Mouse (Mus musculus) central nervous system, embryonic 18 days (tissue): ENCODE results near the gene Tubb1. TPM values are rescaled to one million over a fixed set of nuclear protein-coding genes. Genes with fewer than 3 reads are reported as not detected.

Experiments
- polyA plus RNA-seq: library from polyadenylated mRNA; depleted of rRNA; stranded (reverse); fragments of >200 nt; gene quantifications from 2 replicates; pipeline ENCODE4 v1.2.3, GENCODE M21; 2012; rRNA removed

The Tubb1 gene
- 0.08 and 0.12 TPM in 2 replicates for polyA plus RNA-seq

GRCm38 (mm10) chr2:174450353-174450752 is at the start of gene Tubb1:
Tubb1 (plus strand) TSS chr2:174450695.

GRCm38 (mm10) chr2:174415731-174416310 is 34.7 kb upstream of the Tubb1 start, which contains the start of gene Nelfcd:
Nelfcd (plus strand) TSS chr2:174415804.

GRCm38 (mm10) chr2:174438737-174439449 is 11.6 kb upstream of the Tubb1 start, which contains the start of gene Ctsz:
Ctsz (minus strand) TSS chr2:174439039.

GRCm38 (mm10) chr2:174463789-174464523 is 13.5 kb downstream of the Tubb1 start, which contains the start of gene Atp5e:
Atp5e (minus strand) TSS chr2:174464105.

GRCm38 (mm10) chr2:174472818-174473549 is 22.5 kb downstream of the Tubb1 start, which contains the start of gene Prelid3b:
Prelid3b (minus strand) TSS chr2:174473081.

Other genes starting within 250 kb of the Tubb1 start
- gene Gnas, start 166.4 kb upstream of the Tubb1 start, polyA plus RNA-seq: 2,124 and 2,129 TPM in 2 replicates
- gene Gm20721, start 104.0 kb upstream of the Tubb1 start, polyA plus RNA-seq: 3.5 and 3.7 TPM in 2 replicates
- gene Nelfcd, start 34.9 kb upstream of the Tubb1 start, polyA plus RNA-seq: 76.6 and 77.9 TPM in 2 replicates
- gene Ctsz, start 11.7 kb upstream of the Tubb1 start, polyA plus RNA-seq: 61.5 and 66.0 TPM in 2 replicates
- gene Atp5e, start 13.4 kb downstream of the Tubb1 start, polyA plus RNA-seq: 447 and 512 TPM in 2 replicates
- gene Prelid3b, start 22.4 kb downstream of the Tubb1 start, polyA plus RNA-seq: 95.1 and 99.4 TPM in 2 replicates
- 0.03 and 0.04 TPM in 2 replicates for gene Zfp831, start 192.8 kb downstream of the Tubb1 start, polyA plus RNA-seq